Mouse (Mus musculus) brain, embryonic 14.5 days (tissue): ENCODE measurements around the gene Ccdc138.

ENCODE experiments used
- CTCF ChIP-seq: fragments of 200-500 bp; IDR thresholded peaks from 2 replicates; pipeline ENCODE4 v1.5.1; 2012; ENCODE audit warnings: inconsistent platforms, mild to moderate bottlenecking, moderate library complexity, borderline replicate concordance; ENCODE audit not compliant: insufficient read depth, insufficient read length; ENCODE audit errors: extremely low read depth
- POLR2A ChIP-seq: fragments of 200-500 bp; IDR thresholded peaks from 2 replicates; pipeline ENCODE4 v1.6.1; 2012; ENCODE audit warnings: mild to moderate bottlenecking, inconsistent platforms, borderline replicate concordance; ENCODE audit not compliant: poor library complexity, insufficient read depth, insufficient read length, severe bottlenecking; ENCODE audit errors: extremely low read depth

DNA sequence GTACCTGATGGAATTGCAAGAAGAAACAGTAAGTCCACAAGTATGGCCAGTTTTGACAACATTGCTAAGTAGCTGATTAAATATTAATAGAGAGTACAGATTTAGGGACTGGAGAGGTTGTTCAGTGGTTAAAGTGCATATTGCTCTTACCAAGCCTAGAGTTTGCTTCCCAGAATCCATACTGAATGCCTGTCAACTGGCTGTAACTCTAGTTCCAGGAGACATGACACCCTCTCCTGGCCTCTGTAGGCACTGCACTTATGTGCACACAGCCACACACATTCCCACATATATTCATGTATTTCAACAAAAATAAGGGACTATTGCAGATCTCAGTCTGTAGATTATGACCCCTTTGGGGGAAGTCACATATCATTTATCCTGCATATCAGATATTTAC is 51.0 kb downstream of the Ccdc138 start:
- TF ChIP-seq POLR2A (no peak), CTCF (no peak)
